Mouse (Mus musculus): Measurements from ENCODE around the gene Galnt10.

DNA sequence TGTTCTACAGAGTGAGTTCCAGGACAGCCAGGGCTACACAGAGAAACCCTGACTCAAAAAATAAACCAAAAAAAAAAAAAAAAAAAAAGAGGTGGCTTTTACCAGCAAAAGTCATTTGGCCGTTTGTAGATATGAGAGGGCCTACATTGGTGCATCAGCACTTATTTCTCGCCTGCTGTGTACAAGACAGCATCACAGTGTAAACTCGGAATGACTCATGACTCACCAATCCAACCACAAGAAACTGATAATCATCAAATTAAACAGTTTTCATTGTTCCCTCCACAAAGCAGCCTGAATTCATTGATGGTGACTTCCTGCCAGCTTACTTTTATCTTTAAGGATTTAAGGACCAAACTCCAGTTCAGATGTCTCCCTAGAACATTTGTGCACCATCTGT, 159.8 kb downstream of the Galnt10 start:
- TF ChIP-seq CTCF (IDR thresholded peaks at IDR 0.05; ENCODE audit: borderline replicate concordance, insufficient read depth, low read depth, low read length) (no peak), POLR2A (IDR thresholded peaks at IDR 0.05; ENCODE audit: borderline replicate concordance, insufficient read depth, low read length) (no peak)

Data from cerebellum, adult 2 months (tissue).